Mouse (Mus musculus) C2C12 (cell line): ENCODE data around the gene Liph.

Experiments
- CTCF ChIP-seq: IDR thresholded peaks from one replicate; pipeline ENCODE4 v1.5.1; 2011; ENCODE audit not compliant: control insufficient read depth, insufficient read depth, insufficient read length
- MYOD1 ChIP-seq: IDR thresholded peaks from one replicate; pipeline ENCODE4 v1.6.1; 2011; ENCODE audit warnings: low read depth; ENCODE audit not compliant: control insufficient read depth, insufficient read length
- MYOG ChIP-seq: IDR thresholded peaks from one replicate; pipeline ENCODE4 v1.6.1; 2011; ENCODE audit not compliant: control insufficient read depth, insufficient read length; ENCODE audit errors: extremely low read depth

- TF ChIP-seq MYOG, result no peak
- no peak for TF ChIP-seq CTCF
- no peak for TF ChIP-seq MYOD1
Measured at GRCm38 (mm10) chr16:21986191-21986590, 9.3 kb downstream of the Liph start.
